Mouse (Mus musculus): ENCODE measurements around the gene Ift88.

- TF ChIP-seq GATA1 (IDR thresholded peaks at IDR 0.05; ENCODE audit: low read length): no peak
- TF ChIP-seq TAL1 (IDR thresholded peaks at IDR 0.05; ENCODE audit: low read length): no peak
Observed at GRCm38 (mm10) chr14:57509554-57509953, 85.7 kb downstream of the Ift88 start.

All from erythroblast, embryonic 14.5 days (primary cell).